Mouse (Mus musculus) C2C12 (cell line): ENCODE data around the gene Zfp422. TPM values are rescaled to one million over a fixed set of nuclear protein-coding genes. Genes with fewer than 3 reads are reported as not detected.
"Not testable (repeated sequence)": the region's sequence is repeated elsewhere in the genome, so short reads cannot be mapped to it uniquely, and the experiment has no call there.

ENCODE experiments used
- H3K27me3 ChIP-seq: one replicate; pipeline ENCODE4 v1.6.1; 2011; ENCODE audit not compliant: control insufficient read depth, insufficient read depth, insufficient read length
- H3K36me3 ChIP-seq: one replicate; pipeline ENCODE4 v1.6.1; 2011; ENCODE audit not compliant: control insufficient read depth, insufficient read depth
- H3K4me3 ChIP-seq: one replicate; pipeline ENCODE4 v1.5.1; 2011; ENCODE audit warnings: mild to moderate bottlenecking, control low read depth; ENCODE audit not compliant: poor library complexity, insufficient read depth, severe bottlenecking
- H3K79me2 ChIP-seq: one replicate; pipeline ENCODE4 v1.6.1; 2011; ENCODE audit not compliant: control insufficient read depth, insufficient read depth
- H3K79me3 ChIP-seq: one replicate; pipeline ENCODE4 v1.6.1; 2011; ENCODE audit warnings: low read depth, control low read depth
- H3ac ChIP-seq: one replicate; pipeline ENCODE3; 2011; ENCODE audit warnings: low read depth; ENCODE audit not compliant: control insufficient read depth, insufficient read length
- CEBPB ChIP-seq: IDR thresholded peaks from one replicate; pipeline ENCODE4 v1.6.1; 2011; ENCODE audit warnings: low read depth, mild to moderate bottlenecking, control low read depth, moderate library complexity
- CTCF ChIP-seq: IDR thresholded peaks from one replicate; pipeline ENCODE4 v1.5.1; 2011; ENCODE audit not compliant: control insufficient read depth, insufficient read depth, insufficient read length
- FOSL1 ChIP-seq: IDR thresholded peaks from one replicate; pipeline ENCODE4 v1.8.0; 2011; ENCODE audit warnings: mild to moderate bottlenecking, low read length; ENCODE audit not compliant: poor library complexity, insufficient read depth, severe bottlenecking
- MAX ChIP-seq: IDR thresholded peaks from one replicate; pipeline ENCODE4 v1.6.1; 2011; ENCODE audit warnings: mild to moderate bottlenecking, control low read depth
- MYOD1 ChIP-seq: IDR thresholded peaks from one replicate; pipeline ENCODE4 v1.6.1; 2011; ENCODE audit warnings: low read depth; ENCODE audit not compliant: control insufficient read depth, insufficient read length
- MYOG ChIP-seq: IDR thresholded peaks from one replicate; pipeline ENCODE4 v1.6.1; 2011; ENCODE audit not compliant: control insufficient read depth, insufficient read length; ENCODE audit errors: extremely low read depth
- USF1 ChIP-seq: IDR thresholded peaks from one replicate; pipeline ENCODE4 v1.6.1; 2011; ENCODE audit warnings: low read depth, mild to moderate bottlenecking, control low read depth, moderate library complexity
- polyA plus RNA-seq: library from polyadenylated mRNA; unstranded; fragments of >200 nt; fragmentation: generic; extraction: Trizol; gene quantifications from one replicate; pipeline ENCODE4 v1.2.1, GENCODE M21; 2012; ENCODE audit warnings: missing spikeins

Gene Zfp422
- polyA plus RNA-seq, 1 experiment: 7.5 TPM

DNA sequence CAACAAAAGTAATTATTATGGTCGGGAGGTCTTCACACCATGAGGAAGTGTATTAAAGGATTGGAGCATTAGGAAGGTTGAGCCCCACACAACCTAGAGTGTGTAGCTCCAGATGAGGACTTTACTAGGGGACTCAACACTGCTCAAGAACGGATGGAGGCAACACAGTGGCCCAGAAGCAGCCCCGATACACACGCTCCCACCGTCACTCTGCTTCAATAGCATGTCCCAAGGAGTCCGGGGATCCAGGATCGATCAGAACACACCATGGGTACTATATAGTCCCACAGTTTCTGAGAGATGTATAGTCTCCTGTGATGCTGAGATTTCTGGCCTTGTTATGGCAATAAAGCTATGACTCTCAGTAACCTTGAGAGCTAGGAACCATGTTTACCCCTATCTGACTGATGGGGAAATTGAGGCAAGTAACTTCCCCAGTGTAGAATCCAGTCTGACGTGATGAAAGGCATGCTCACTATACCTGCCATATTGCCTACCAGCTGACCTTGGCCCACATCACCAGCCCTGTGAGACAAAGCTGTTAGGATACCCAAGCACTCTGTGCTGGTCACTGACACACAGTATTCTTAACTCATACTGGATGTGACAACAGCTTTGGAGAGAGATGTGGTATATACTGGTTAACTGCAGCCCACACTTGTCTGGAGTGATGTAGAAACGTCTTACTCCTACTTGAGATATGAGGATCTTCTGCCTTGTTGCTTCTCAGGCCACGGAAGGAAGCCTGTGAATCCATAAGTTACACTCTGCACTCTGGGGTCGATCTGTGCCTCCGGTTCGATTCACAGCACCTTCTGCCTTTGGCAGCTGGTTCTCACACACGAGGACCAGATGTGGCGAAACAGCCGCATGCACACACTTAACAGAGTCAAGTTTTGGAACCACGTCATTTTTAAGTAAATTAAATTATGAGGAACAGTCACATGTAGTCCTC, 5.2 kb upstream of the Zfp422 start:
- H3K36me3 ChIP-seq: no peaks in the 10 kb centered on the region

DNA sequence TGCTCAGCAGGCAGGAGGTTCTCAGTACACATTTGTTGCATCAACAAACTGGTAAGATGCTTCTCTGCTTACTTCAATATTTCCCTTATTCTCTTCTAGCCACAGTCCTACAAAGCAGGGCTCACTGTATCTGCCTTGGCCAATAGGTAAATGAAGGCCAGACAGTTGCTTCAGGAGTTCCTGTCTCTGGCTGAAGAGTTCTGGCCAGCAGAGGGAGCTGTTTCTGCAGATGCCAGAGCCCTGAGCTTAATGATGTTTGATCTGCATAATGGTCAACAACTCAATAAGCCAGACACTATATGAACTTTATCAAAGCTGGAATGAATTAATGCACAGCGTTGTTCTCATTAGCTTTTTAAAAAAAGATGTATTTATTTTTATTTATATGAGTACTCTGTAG, 3.3 kb upstream of the Zfp422 start:
- H3K79me2 ChIP-seq: no peaks in the 10 kb centered on the region
- no peak overlapping the region for H3ac ChIP-seq
- TF ChIP-seq CTCF (peak; percentile 16), CEBPB (no peak)
- H3K4me3 ChIP-seq: no peak overlapping the region
- H3K27me3 ChIP-seq: no peaks in the 10 kb centered on the region
- H3K79me3 ChIP-seq: no peaks in the 10 kb centered on the region
- H3K36me3 ChIP-seq: no peaks in the 10 kb centered on the region

More for the DNA sequence above, 5.2 kb upstream of the Zfp422 start:
- TF ChIP-seq MYOD1 (no peak), MYOG (no peak), MAX (no peak), USF1 (no peak), FOSL1 (no peak), CTCF (no peak), CEBPB (no peak)
- no peaks in the 10 kb centered on the region for H3K27me3 ChIP-seq
- no peak overlapping the region for H3ac ChIP-seq
- no peaks in the 10 kb centered on the region for H3K79me2 ChIP-seq
- no peaks in the 10 kb centered on the region for H3K79me3 ChIP-seq
- H3K4me3 ChIP-seq: no peak overlapping the region

GRCm38 (mm10) chr6:116629766-116630165, 967 bp upstream of the Zfp422 start:
- H3K4me3 ChIP-seq: no peak overlapping the region
- TF ChIP-seq MYOD1 (no peak), MYOG (no peak), MAX (no peak), FOSL1 (no peak), CTCF (no peak), CEBPB (no peak), USF1 (no peak)

DNA sequence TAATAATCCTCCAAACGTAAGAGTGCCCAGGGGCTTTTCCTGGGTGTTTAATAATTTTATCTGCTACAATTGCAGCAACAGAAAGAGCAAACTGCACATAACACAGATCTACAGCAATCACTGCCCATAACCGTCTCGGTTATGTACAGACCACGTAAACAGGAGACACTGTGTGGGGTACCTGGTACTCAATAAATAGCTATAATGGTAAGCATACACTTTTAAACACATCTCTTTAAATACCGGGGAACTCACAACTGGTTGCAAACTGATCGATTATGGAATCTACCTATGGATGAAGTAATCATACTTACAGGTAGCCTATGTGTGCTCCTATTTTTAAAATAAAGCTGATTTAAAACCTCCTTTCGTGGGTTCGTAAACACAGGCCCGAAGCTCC, 704 bp downstream of the Zfp422 start:
- H3K79me2 ChIP-seq: no peaks in the 10 kb centered on the region

More at GRCm38 (mm10) chr6:116629766-116630165, 967 bp upstream of the Zfp422 start:
- no peak overlapping the region for H3ac ChIP-seq
- no peaks in the 10 kb centered on the region for H3K79me2 ChIP-seq
- no peaks in the 10 kb centered on the region for H3K79me3 ChIP-seq
- H3K27me3 ChIP-seq: no peaks in the 10 kb centered on the region
- H3K36me3 ChIP-seq: no peaks in the 10 kb centered on the region

GRCm38 (mm10) chr6:116626417-116626816, 2.4 kb downstream of the Zfp422 start:
- H3K79me3 ChIP-seq, H3K79me2 ChIP-seq, H3K36me3 ChIP-seq, H3K27me3 ChIP-seq, H3ac ChIP-seq, H3K4me3 ChIP-seq: not testable (repeated sequence)

More for the DNA sequence above, 704 bp downstream of the Zfp422 start:
- TF ChIP-seq CTCF (no peak), MYOD1 (no peak), FOSL1 (no peak), MYOG (no peak), MAX (no peak), CEBPB (no peak), USF1 (no peak)
- no peaks in the 10 kb centered on the region for H3K27me3 ChIP-seq
- H3K4me3 ChIP-seq: no peak overlapping the region
- no peaks in the 10 kb centered on the region for H3K79me3 ChIP-seq
- no peaks in the 10 kb centered on the region for H3K36me3 ChIP-seq
- H3ac ChIP-seq: no peak overlapping the region

- no peaks in the 10 kb centered on the region for H3K79me2 ChIP-seq
Observed at GRCm38 (mm10) chr6:116621318-116622023, 7.3 kb downstream of the Zfp422 start.

More at GRCm38 (mm10) chr6:116621318-116622023, 7.3 kb downstream of the Zfp422 start:
- Histone ChIP-seq H3K79me3 (no peaks in the 10 kb centered on the region), H3K27me3 (no peaks in the 10 kb centered on the region), H3K36me3 (no peaks in the 10 kb centered on the region), H3ac (no peak overlapping the region), H3K4me3 (no peak overlapping the region)
- TF ChIP-seq MYOD1 (no peak), MYOG (no peak), MAX (no peak), FOSL1 (no peak)
